Comparison of ENCODE assay signal across 9 mouse cellular contexts in the genomic region with DNA sequence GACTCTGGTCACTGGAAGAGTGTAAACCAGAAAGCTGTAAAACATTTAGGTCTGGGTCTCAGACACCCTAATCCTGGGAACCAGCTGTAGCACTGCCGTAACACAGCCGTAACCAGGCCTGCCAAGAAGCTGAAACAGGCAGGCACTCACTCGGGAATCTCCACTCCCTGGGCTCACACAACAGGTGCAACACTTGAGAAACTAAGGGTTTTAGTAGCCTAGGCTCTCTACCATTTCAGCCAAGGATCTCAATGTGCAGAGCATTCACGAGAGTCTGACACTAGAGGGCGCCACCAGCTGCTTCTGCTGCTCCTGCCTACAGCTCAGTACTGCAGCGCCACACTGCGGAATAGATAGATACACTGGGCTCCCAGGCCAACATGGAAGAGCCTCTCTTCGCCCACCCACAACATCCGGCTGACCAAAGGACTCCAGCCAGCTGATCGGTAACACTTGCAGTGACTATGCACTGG. TPM values are rescaled to one million over a fixed set of nuclear protein-coding genes. Genes with fewer than 3 reads are reported as not detected.
DNase-seq lines count a peak whose midpoint lies in the region; ATAC-seq and TF ChIP-seq lines count a peak whose summit lies in the region.
"Had no signal": no experiment of that assay in that cellular context is flagged by ENCODE, and none has a peak within 500 bp of the region (broad histone marks: within the 10 kb centered on the region; RNA-seq: fewer than 3 reads in every experiment).

No protein-coding gene starts in this region.

- no peaks in the 10 kb centered on the region for H3K36me3 ChIP-seq in heart, embryonic 13.5 days
- no peaks in the 10 kb centered on the region for H3K36me3 ChIP-seq in kidney, postnatal 0 days (ENCODE audit: insufficient read depth, low read length)
- H3K36me3 ChIP-seq in liver, adult 2 months (ENCODE audit: control insufficient read depth, insufficient read depth, low read length): no peaks in the 10 kb centered on the region
- no peaks in the 10 kb centered on the region for H3K36me3 ChIP-seq in myocyte (ENCODE audit: control insufficient read depth, insufficient read depth)

- 16% methylated on average over 10 of the region's 10 CpGs for WGBS in heart, embryonic 13.5 days
- 10% methylated on average over 10 of the region's 10 CpGs for WGBS in kidney, postnatal 0 days
- 16% methylated on average over 10 of the region's 10 CpGs for WGBS in liver, adult 2 months

- H3K4me3 ChIP-seq in heart, embryonic 13.5 days: peak overlapping the region; percentile 2; the same call in 1 of the 2 replicates
- no peak overlapping the region for H3K4me3 ChIP-seq in kidney, postnatal 0 days (replicated peaks; ENCODE audit: low read depth, low read length)
- H3K4me3 ChIP-seq in liver, adult 2 months (ENCODE audit: insufficient read depth, low read depth, low read length): no peak overlapping the region
- H3K4me3 ChIP-seq in myocyte: peak overlapping the region; percentile 7

- H3K79me2 ChIP-seq in liver, adult 2 months (ENCODE audit: control insufficient read depth, insufficient read depth, low read length): no peaks in the 10 kb centered on the region
- H3K79me2 ChIP-seq in myocyte (ENCODE audit: control insufficient read depth, insufficient read depth): no peaks in the 10 kb centered on the region

- H3K27ac ChIP-seq in heart, embryonic 13.5 days (replicated peaks): no peak overlapping the region
- H3K27ac ChIP-seq in kidney, postnatal 0 days: peak overlapping the region; percentile 27; the same call in 1 of the 2 replicates
- no peak overlapping the region for H3K27ac ChIP-seq in liver, adult 2 months (replicated peaks; ENCODE audit: insufficient read depth, low read depth, low read length)

- H3K4me1 ChIP-seq in heart, embryonic 13.5 days: peaks cover 16% of the 10 kb centered on the region
- H3K4me1 ChIP-seq in kidney, postnatal 0 days (replicated peaks; ENCODE audit: insufficient read depth, low read length): no peaks in the 10 kb centered on the region
- peaks cover 2% of the 10 kb centered on the region; the same call in 1 of the 2 replicates for H3K4me1 ChIP-seq in liver, adult 2 months (ENCODE audit: control insufficient read depth, insufficient read depth, low read length)

- TF ChIP-seq POLR2A in liver, adult 2 months (IDR thresholded peaks at IDR 0.05; ENCODE audit: extremely low read depth, insufficient read depth, low read length): no peak
- no peak for TF ChIP-seq POLR2A in myocyte (IDR thresholded peaks at IDR 0.05; ENCODE audit: insufficient read length, low read depth)

- H3K4me2 ChIP-seq in heart, embryonic 13.5 days: peak overlapping the region; percentile 56
- H3K4me2 ChIP-seq in kidney, postnatal 0 days (ENCODE audit: low read length): peak overlapping the region; percentile 21
- H3K4me2 ChIP-seq in myocyte (ENCODE audit: low read depth): peak overlapping the region; percentile 88

- no peaks in the 10 kb centered on the region; the same call in 1 of the 2 replicates for H3K27me3 ChIP-seq in heart, embryonic 13.5 days (replicated peaks)
- no peaks in the 10 kb centered on the region for H3K27me3 ChIP-seq in kidney, postnatal 0 days (ENCODE audit: insufficient read depth, low read length)
- no peaks in the 10 kb centered on the region for H3K27me3 ChIP-seq in liver, adult 2 months (ENCODE audit: control insufficient read depth, insufficient read depth, low read length)
- no peaks in the 10 kb centered on the region for H3K27me3 ChIP-seq in myocyte (ENCODE audit: control insufficient read depth, insufficient read depth, insufficient read length)

- peak overlapping the region; percentile 50; the same call in 1 of the 2 replicates for H3K9ac ChIP-seq in heart, embryonic 13.5 days
- H3K9ac ChIP-seq in kidney, postnatal 0 days (ENCODE audit: low read depth, low read length): no peak overlapping the region
- H3K9ac ChIP-seq in liver, adult 2 months (ENCODE audit: low read depth, low read length): no peak overlapping the region

- H3ac ChIP-seq in myocyte (ENCODE audit: control insufficient read depth, insufficient read length): no peak overlapping the region

- no peaks in the 10 kb centered on the region for H3K9me3 ChIP-seq in heart, embryonic 13.5 days
- no peaks in the 10 kb centered on the region for H3K9me3 ChIP-seq in kidney, postnatal 0 days (replicated peaks; ENCODE audit: low read length)

- ATAC-seq in erythroblast, adult 5-6 weeks (replicated peaks; ENCODE audit: low FRiP score, poor library complexity, severe bottlenecking): peak; percentile 73
- no peak for ATAC-seq in heart, embryonic 13.5 days (ENCODE audit: extremely low read depth, insufficient number of reproducible peaks, low FRiP score, low TSS enrichment)
- ATAC-seq in kidney, postnatal 0 days (replicated peaks; ENCODE audit: low FRiP score, low read depth): peak; percentile 85

- TF ChIP-seq CTCF in kidney, postnatal 0 days (IDR thresholded peaks at IDR 0.05; ENCODE audit: low read depth): peak; percentile 100
- peak; percentile 100 for TF ChIP-seq CTCF in liver, adult 2 months (IDR thresholded peaks at IDR 0.05; ENCODE audit: low read depth, low read length)

- peak; percentile 80 for DNase-seq in CD4-positive helper T cell, adult 2 months (ENCODE audit: low read depth, low spot score)
- peak; percentile 95 for DNase-seq in brain, adult 2 months (ENCODE audit: low read depth, low spot score)
- peak; percentile 96 for DNase-seq in kidney, postnatal 0 days (ENCODE audit: low spot score)
- peak; percentile 67 for DNase-seq in liver, adult 2 months (ENCODE audit: extremely low read depth, low read depth, low spot score)
- DNase-seq in spleen, postnatal 4 days (ENCODE audit: low spot score in 2 of 2): peak; percentile 78 to 93

TF ChIP-seq in myocyte, 11 proteins besides CTCF, POLR2A, EP300 and RAD21:
- TF ChIP-seq CEBPB (IDR thresholded peaks at IDR 0.05; ENCODE audit: insufficient read depth, poor library complexity, severe bottlenecking) (no peak), MYOD1 (IDR thresholded peaks at IDR 0.05; ENCODE audit: control insufficient read depth in 1 of 3, insufficient read length in 2 of 3, low read depth in 2 of 3) (peak; percentile 83 to 90 (median 89)), SRF (IDR thresholded peaks at IDR 0.05; ENCODE audit: control insufficient read depth, insufficient read length, low read depth) (no peak), REST (IDR thresholded peaks at IDR 0.05; ENCODE audit: insufficient read depth, insufficient read length) (no peak), TCF3 (IDR thresholded peaks at IDR 0.05; ENCODE audit: insufficient read length, low read depth) (peak; percentile 31), MYOG (IDR thresholded peaks at IDR 0.05; ENCODE audit: control insufficient read depth in 1 of 3, insufficient read depth in 1 of 3, insufficient read length in 2 of 3, low read depth in 2 of 3) (peak; percentile 54 to 78 (median 68)), E2F4 (IDR thresholded peaks at IDR 0.05; ENCODE audit: insufficient read depth) (no peak), POLR2AphosphoS2 (IDR thresholded peaks at IDR 0.05; ENCODE audit: insufficient read length, low read depth) (no peak), USF1 (IDR thresholded peaks at IDR 0.05; ENCODE audit: low read depth) (no peak), TCF12 (IDR thresholded peaks at IDR 0.05; ENCODE audit: insufficient read depth, poor library complexity, severe bottlenecking) (peak; percentile 41), MAX (IDR thresholded peaks at IDR 0.05; ENCODE audit: low read depth) (no peak)
TF ChIP-seq in myocyte: peak in this region for 4.

RNA-seq across cellular contexts. Expression of a gene that starts 42.0 kb away (rescaled TPM):
- total RNA-seq in erythroblast, adult 5-6 weeks (2015; ENCODE audit: low replicate concordance): not detected in 2 replicates
- not detected in 2 replicates for total RNA-seq in erythroblast, adult 5-6 weeks (2017; ENCODE audit: low replicate concordance)
- polyA plus RNA-seq in heart, embryonic 13.5 days (2015; fragmentation: Nextera tagmentation; extraction: Ambion mirVana): 0.14 and 0.19 TPM in 2 replicates
- 53.4 and 54.5 TPM in 2 replicates for polyA plus RNA-seq in kidney, postnatal 0 days (2015; fragmentation: Nextera tagmentation; extraction: Ambion mirVana)
- 0.37 and 0.47 TPM in 2 replicates for total RNA-seq in liver, adult 2 months (2014; rRNA removed)
- 0.73 and 0.86 TPM in 2 replicates for polyA plus RNA-seq in liver, adult 2 months (2012; rRNA removed)
- polyA plus RNA-seq in myocyte (2012; fragmentation: generic; extraction: Trizol): 7.9 TPM
- polyA plus RNA-seq: erythroblast, embryonic 14.5 days had no signal

Comparison
In these comparisons a context has a peak if more than half of its experiments do, and no peak if none do; other contexts are left out.
1. H3K4me2 ChIP-seq: peak in every context shown above with its lines; median percentile 88 in myocyte; 56 in heart, embryonic 13.5 days; 21 in kidney, postnatal 0 days.
2. H3K4me3 ChIP-seq: peak in heart, embryonic 13.5 days (single experiment) and myocyte (single experiment); none in kidney, postnatal 0 days (single experiment) and liver, adult 2 months (single experiment).
3. Peak in every context shown above with its lines, with median percentiles within 50 percentile points of each other: DNase-seq.